In the genomic region with DNA sequence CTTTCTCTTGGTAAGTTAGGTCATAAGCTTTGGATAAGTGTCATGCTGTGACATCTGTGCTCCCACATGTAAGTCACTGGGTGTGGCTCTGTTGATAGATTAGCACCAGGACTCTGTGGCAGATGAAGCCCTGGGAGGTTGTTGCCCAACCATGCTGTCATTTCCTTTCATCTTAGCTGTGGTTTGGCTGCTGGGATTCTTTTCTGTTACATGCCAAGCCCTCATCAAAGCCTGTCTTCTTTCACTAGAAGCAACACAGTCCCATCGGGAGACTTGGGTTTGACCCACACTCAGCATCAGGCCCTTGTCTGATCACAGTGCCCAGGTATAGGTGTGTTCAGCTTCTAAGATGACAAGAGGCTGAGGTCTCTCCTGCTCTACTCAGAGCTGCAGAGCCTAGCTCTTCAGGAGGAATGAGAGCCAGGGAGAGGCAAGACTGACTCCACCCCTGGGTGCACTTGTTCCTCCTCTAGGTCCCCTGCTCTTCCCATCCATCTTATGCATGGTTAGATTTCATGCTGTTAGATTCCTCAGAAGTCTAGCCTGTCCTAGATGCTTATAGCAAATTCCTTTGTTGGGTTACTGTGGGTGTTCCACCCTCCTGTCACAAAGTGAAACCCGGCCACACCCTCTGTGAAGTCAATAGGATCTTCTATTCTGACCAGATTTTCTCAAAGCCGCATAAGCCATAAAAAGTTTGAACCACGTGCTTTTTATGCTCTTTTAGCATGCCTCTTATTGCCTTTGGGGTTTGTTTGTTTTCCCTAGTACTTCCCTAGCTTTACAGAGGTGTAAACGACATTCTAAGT, we compare ENCODE assay signal across 11 mouse cellular contexts. TPM values are rescaled to one million over a fixed set of nuclear protein-coding genes. Genes with fewer than 3 reads are reported as not detected.
DNase-seq lines count a peak whose midpoint lies in the region; TF ChIP-seq lines count a peak whose summit lies in the region.
"Had no signal": no experiment of that assay in that cellular context is flagged by ENCODE, and none has a peak within 500 bp of the region (broad histone marks: within the 10 kb centered on the region; RNA-seq: fewer than 3 reads in every experiment).

No protein-coding gene starts in this region.

- no peak overlapping the region for H3K4me3 ChIP-seq in MEL (ENCODE audit: control insufficient read depth in 1 of 2, insufficient read depth in 1 of 2, low read depth in 2 of 2, low read length in 2 of 2)
- no peak overlapping the region for H3K4me3 ChIP-seq in macrophage (ENCODE audit: inconsistent target)
- H3K4me3 ChIP-seq: midbrain, embryonic 15.5 days had no signal

- TF ChIP-seq EP300 in MEL (IDR thresholded peaks at IDR 0.05; ENCODE audit: low read depth in 1 of 2, low read length in 2 of 2): peak; percentile 53 to 77

- H3K36me3 ChIP-seq in MEL (ENCODE audit: control insufficient read depth in 1 of 2, insufficient read depth in 2 of 2, low read length in 2 of 2): peaks cover 0 to 17% of the 10 kb centered on the region in 2 experiments; a peak in 2 of 4 replicates
- peaks cover 4% of the 10 kb centered on the region for H3K36me3 ChIP-seq in macrophage (ENCODE audit: inconsistent target)
- H3K36me3 ChIP-seq: midbrain, embryonic 15.5 days had no signal

- no peak for TF ChIP-seq POLR2A in MEL (IDR thresholded peaks at IDR 0.05; ENCODE audit: control insufficient read depth in 1 of 2, insufficient read depth in 1 of 2, low read depth in 1 of 2, low read length in 2 of 2, poor library complexity in 1 of 2)

- intact Hi-C loops in heart, postnatal 36 days (cut with DNase I): no loop called here

- no peaks in the 10 kb centered on the region for H3K9me3 ChIP-seq in MEL (replicated peaks; ENCODE audit: insufficient read depth, low read length)
- H3K9me3 ChIP-seq: midbrain, embryonic 15.5 days had no signal

- peak; percentile 93 for DNase-seq in 416B (ENCODE audit: low read depth)
- DNase-seq in MEL (ENCODE audit: low read depth, low spot score): peak; percentile 78
- peak; percentile 5 to 21 for DNase-seq in heart, postnatal 36 days
- DNase-seq in right cerebral cortex, adult 2 months (ENCODE audit: low spot score in 2 of 2): no peak
- no peak for DNase-seq in right cerebral cortex, postnatal 36 days (ENCODE audit: low spot score in 2 of 2)
- DNase-seq in cerebellum, adult 9-10 months: no peak
- DNase-seq in adrenal gland, postnatal 10 days: no peak
- DNase-seq: forebrain, postnatal 0 days; thymus, adult 2 months had no signal

- H3K4me1 ChIP-seq in MEL (ENCODE audit: control insufficient read depth in 1 of 2, insufficient read depth in 2 of 2, low read length in 2 of 2): peaks cover 3 to 15% of the 10 kb centered on the region in 2 experiments; a peak in 3 of 4 replicates
- H3K4me1 ChIP-seq: midbrain, embryonic 15.5 days had no signal

- WGBS in macrophage (ENCODE audit: missing documents): 50% methylated on average over 5 of the region's 5 CpGs

- H3K27ac ChIP-seq in MEL (ENCODE audit: control insufficient read depth, low read depth, low read length): peak overlapping the region; percentile 70
- H3K27ac ChIP-seq in macrophage: peak overlapping the region; percentile 78
- H3K27ac ChIP-seq: midbrain, embryonic 15.5 days had no signal

- no peaks in the 10 kb centered on the region for H3K27me3 ChIP-seq in MEL (ENCODE audit: control insufficient read depth in 1 of 2, insufficient read depth in 2 of 2, low read length in 2 of 2)
- H3K27me3 ChIP-seq: midbrain, embryonic 15.5 days had no signal

- H3K9ac ChIP-seq in MEL (ENCODE audit: control insufficient read depth, low read depth, low read length, poor library complexity, severe bottlenecking): no peak overlapping the region
- H3K9ac ChIP-seq: forebrain, postnatal 0 days; midbrain, embryonic 15.5 days had no signal

- TF ChIP-seq CTCF in MEL (IDR thresholded peaks at IDR 0.05 in 2 of 3, conservative IDR thresholded peaks at IDR 0.05 in 1 of 3; ENCODE audit: control insufficient read depth in 1 of 3, insufficient read depth in 1 of 3, low read depth in 2 of 3, low read length in 3 of 3, poor library complexity in 1 of 3, severe bottlenecking in 1 of 3): no peak

- H3K79me2 ChIP-seq in MEL (ENCODE audit: control insufficient read depth, insufficient read depth, low read length, poor library complexity): no peaks in the 10 kb centered on the region
- H3K79me2 ChIP-seq in macrophage (ENCODE audit: inconsistent target): peaks cover 88% of the 10 kb centered on the region

- no peak for TF ChIP-seq RAD21 in MEL (IDR thresholded peaks at IDR 0.05; ENCODE audit: low read depth, low read length)

TF ChIP-seq in MEL, 35 proteins besides CTCF, POLR2A, EP300 and RAD21:
- no peak for TF ChIP-seq HCFC1 (IDR thresholded peaks at IDR 0.05; ENCODE audit: low read depth, low read length)
- peak; percentile 64; the same call in 1 of the 2 replicates for TF ChIP-seq MXI1 (IDR thresholded peaks at IDR 0.05; ENCODE audit: low read depth, low read length)
- TF ChIP-seq ZKSCAN1 (IDR thresholded peaks at IDR 0.05; ENCODE audit: low read depth, low read length): no peak
- no peak for TF ChIP-seq KAT2A (conservative IDR thresholded peaks at IDR 0.05; ENCODE audit: low read depth, low read length)
- no peak for TF ChIP-seq CHD2 (IDR thresholded peaks at IDR 0.05; ENCODE audit: low read length)
- TF ChIP-seq MYC (IDR thresholded peaks at IDR 0.05; ENCODE audit: low read depth, low read length): 0 out of 2 replicates have a peak, but pooled peaks have one; percentile 28
- peak; percentile 68 for TF ChIP-seq TAL1 (IDR thresholded peaks at IDR 0.05; ENCODE audit: low read length)
- no peak for TF ChIP-seq SMC3 (IDR thresholded peaks at IDR 0.05; ENCODE audit: low read depth, low read length)
- peak; percentile 70; the same call in 1 of the 2 replicates for TF ChIP-seq RCOR1 (IDR thresholded peaks at IDR 0.05; ENCODE audit: low read depth, low read length)
- peak; percentile 54; the same call in 1 of the 2 replicates for TF ChIP-seq MAX (IDR thresholded peaks at IDR 0.05; ENCODE audit: low read length)
- TF ChIP-seq GATA1 (IDR thresholded peaks at IDR 0.05; ENCODE audit: low read depth, low read length): peak; percentile 49
- no peak for TF ChIP-seq TBP (IDR thresholded peaks at IDR 0.05; ENCODE audit: low read depth, low read length)
- TF ChIP-seq SIN3A (IDR thresholded peaks at IDR 0.05; ENCODE audit: low read length): peak; percentile 53; the same call in 1 of the 2 replicates
- no peak for TF ChIP-seq UBTF (IDR thresholded peaks at IDR 0.05; ENCODE audit: borderline replicate concordance, insufficient read depth, low read depth, low read length)
- TF ChIP-seq TCF12 (IDR thresholded peaks at IDR 0.05; ENCODE audit: low read depth, low read length): peak; percentile 61; the same call in 1 of the 2 replicates
- TF ChIP-seq ETS1 (IDR thresholded peaks at IDR 0.05; ENCODE audit: low read depth, low read length): peak; percentile 94
- no peak for TF ChIP-seq ELF1 (IDR thresholded peaks at IDR 0.05; ENCODE audit: low read depth, low read length)
- no peak for TF ChIP-seq POLR2AphosphoS2 (IDR thresholded peaks at IDR 0.05; ENCODE audit: low read length)
TF ChIP-seq in MEL: peak in this region for 9.

RNA-seq across cellular contexts. Expression of a gene that starts 17.3 kb away (rescaled TPM):
- total RNA-seq in MEL (2012; rRNA removed): 11.3 and 14.6 TPM in 2 replicates
- polyA plus RNA-seq in MEL (2012; ENCODE audit: insufficient read depth in 1 of 2, insufficient read length in 2 of 2, low read depth in 1 of 2, low replicate concordance in 2 of 2, missing spikeins in 1 of 2): 10 to 100 TPM in 1 of 2 experiments, not detected in 1; 14.6 TPM
- total RNA-seq in heart, postnatal 36 days (2021): 10 to 100 TPM; 10.4 to 14.7 TPM
- 100 to 1,000 TPM in 24 of 26 experiments, 10 to 100 TPM in 2; 50.4 to 387 (median 204) TPM for total RNA-seq in macrophage (2018; cell fraction: chromatin; rRNA removed)
- 10 to 100 TPM; 41.9 to 71.0 (median 55.7) TPM for total RNA-seq in macrophage (2018; cell fraction: cytosol; rRNA removed)
- total RNA-seq in macrophage (2018; cell fraction: nucleus; rRNA removed): 100 to 1,000 TPM in 12 of 26 experiments, 10 to 100 TPM in 14; 39.9 to 277 (median 97.7) TPM
- polyA plus RNA-seq in macrophage (2018): 41.0 to 76.8 TPM (median 54.7 TPM) in 3 replicates
- 10 to 100 TPM; 22.4 to 27.5 TPM for total RNA-seq in adrenal gland, postnatal 10 days (2021)

Comparison
In these comparisons a context has a peak if more than half of its experiments do, and no peak if none do; other contexts are left out.
1. DNase-seq: peak in 416B (single experiment), MEL (single experiment) and heart, postnatal 36 days (2 of 2); none in right cerebral cortex, adult 2 months (0 of 2), right cerebral cortex, postnatal 36 days (0 of 2), cerebellum, adult 9-10 months (single experiment) and adrenal gland, postnatal 10 days (single experiment).